Mouse (Mus musculus): ENCODE data around the gene Btbd6.
A peak's percentile ranks its signal among the peaks of the same experiment; 100 is the strongest.

The Btbd6 gene

GRCm38 (mm10) chr12:113012443-113012842, 36.2 kb downstream of the Btbd6 start:
- DNase-seq (ENCODE audit: low read depth): no peak

GRCm38 (mm10) chr12:113013021-113013491, 36.8 kb downstream of the Btbd6 start:
- DNase-seq (ENCODE audit: low read depth): peak; percentile 39

GRCm38 (mm10) chr12:113013604-113014558, 37.6 kb downstream of the Btbd6 start, which contains the start of gene Pacs2:
Pacs2 (plus strand) TSS chr12:113014508.
- DNase-seq (ENCODE audit: low read depth): peak; percentile 62

GRCm38 (mm10) chr12:113014561-113015556, 38.6 kb downstream of the Btbd6 start:
- no peak for DNase-seq (ENCODE audit: low read depth)

GRCm38 (mm10) chr12:113015956-113016355, 39.7 kb downstream of the Btbd6 start:
- DNase-seq (ENCODE audit: low read depth): no peak

GRCm38 (mm10) chr12:113016976-113017375, 40.7 kb downstream of the Btbd6 start:
- no peak for DNase-seq (ENCODE audit: low read depth)

- no peak for DNase-seq (ENCODE audit: low read depth)
Observed at GRCm38 (mm10) chr12:113017429-113017984, 41.2 kb downstream of the Btbd6 start.

- DNase-seq (ENCODE audit: low read depth): no peak
Observed at GRCm38 (mm10) chr12:113018763-113019162, 42.5 kb downstream of the Btbd6 start.

GRCm38 (mm10) chr12:113021488-113021887, 45.2 kb downstream of the Btbd6 start:
- DNase-seq (ENCODE audit: low read depth): no peak

- DNase-seq (ENCODE audit: low read depth): no peak
Observed at GRCm38 (mm10) chr12:113023082-113023481, 46.8 kb downstream of the Btbd6 start.

- DNase-seq (ENCODE audit: low read depth): no peak
Observed at GRCm38 (mm10) chr12:113026557-113026956, 50.3 kb downstream of the Btbd6 start.

- DNase-seq (ENCODE audit: low read depth): no peak
Observed at GRCm38 (mm10) chr12:113027495-113027894, 51.2 kb downstream of the Btbd6 start.

GRCm38 (mm10) chr12:113028067-113028466, 51.8 kb downstream of the Btbd6 start:
- DNase-seq (ENCODE audit: low read depth): no peak

All from fibroblast of lung, adult 2 months (primary cell).